Mouse (Mus musculus): ENCODE measurements around the gene Scrn1. TPM values are rescaled to one million over a fixed set of nuclear protein-coding genes. Genes with fewer than 3 reads are reported as not detected.

Gene Scrn1
- polyA plus RNA-seq, 1 experiment from 2014 or later, result 12.3 TPM

- no peak for ATAC-seq (ENCODE audit: insufficient number of reproducible peaks, insufficient read depth, low FRiP score, low read depth)
- Histone ChIP-seq H3K27me3 (ENCODE audit: control insufficient read depth, insufficient read depth, low read length) (no peaks in the 10 kb centered on the region), H3K36me3 (ENCODE audit: control insufficient read depth, insufficient read depth, low read length) (no peaks in the 10 kb centered on the region), H3K4me3 (ENCODE audit: low read depth, low read length) (no peak overlapping the region), H3K9ac (replicated peaks; ENCODE audit: low read depth, low read length) (no peak overlapping the region), H3K4me1 (ENCODE audit: control insufficient read depth, insufficient read depth, low read length) (0 out of 2 replicates have a peak, but pooled peaks cover 3% of the 10 kb centered on the region), H3K27ac (ENCODE audit: low read length) (no peak overlapping the region), H3K9me3 (ENCODE audit: control insufficient read depth, low read depth, low read length) (no peaks in the 10 kb centered on the region), H3K4me2 (replicated peaks; ENCODE audit: low read depth, low read length) (no peak overlapping the region)
- WGBS, result 35% methylated on average over 8 of the region's 8 CpGs
Measured at GRCm38 (mm10) chr6:54507002-54507401, 59.3 kb downstream of the Scrn1 start.

- Histone ChIP-seq H3K27me3 (ENCODE audit: control insufficient read depth, insufficient read depth, low read length) (no peaks in the 10 kb centered on the region), H3K9me3 (ENCODE audit: control insufficient read depth, low read depth, low read length) (no peaks in the 10 kb centered on the region), H3K4me2 (replicated peaks; ENCODE audit: low read depth, low read length) (no peak overlapping the region), H3K4me3 (ENCODE audit: low read depth, low read length) (no peak overlapping the region), H3K9ac (replicated peaks; ENCODE audit: low read depth, low read length) (no peak overlapping the region), H3K36me3 (ENCODE audit: control insufficient read depth, insufficient read depth, low read length) (no peaks in the 10 kb centered on the region), H3K27ac (ENCODE audit: low read length) (no peak overlapping the region), H3K4me1 (ENCODE audit: control insufficient read depth, insufficient read depth, low read length) (0 out of 2 replicates have a peak, but pooled peaks cover 3% of the 10 kb centered on the region)
- WGBS, result 77% methylated on average over 11 of the region's 11 CpGs
- ATAC-seq (ENCODE audit: insufficient number of reproducible peaks, insufficient read depth, low FRiP score, low read depth), result no peak
Measured at GRCm38 (mm10) chr6:54506318-54506717, 60.0 kb downstream of the Scrn1 start.

- Histone ChIP-seq H3K9ac (replicated peaks; ENCODE audit: low read depth, low read length) (no peak overlapping the region), H3K36me3 (ENCODE audit: control insufficient read depth, insufficient read depth, low read length) (no peaks in the 10 kb centered on the region), H3K4me3 (ENCODE audit: low read depth, low read length) (no peak overlapping the region), H3K9me3 (ENCODE audit: control insufficient read depth, low read depth, low read length) (no peaks in the 10 kb centered on the region), H3K27ac (ENCODE audit: low read length) (no peak overlapping the region), H3K4me1 (ENCODE audit: control insufficient read depth, insufficient read depth, low read length) (no peaks in the 10 kb centered on the region), H3K27me3 (ENCODE audit: control insufficient read depth, insufficient read depth, low read length) (no peaks in the 10 kb centered on the region), H3K4me2 (replicated peaks; ENCODE audit: low read depth, low read length) (no peak overlapping the region)
- WGBS, result 55% methylated on average over 6 of the region's 6 CpGs
- no peak for ATAC-seq (ENCODE audit: insufficient number of reproducible peaks, insufficient read depth, low FRiP score, low read depth)
Measured at GRCm38 (mm10) chr6:54502661-54503115, 63.6 kb downstream of the Scrn1 start.

GRCm38 (mm10) chr6:54496214-54496613 lies 70.1 kb downstream of the Scrn1 start:
- H3K9me3 ChIP-seq (ENCODE audit: control insufficient read depth, low read depth, low read length), result no peaks in the 10 kb centered on the region
- no peak for ATAC-seq (ENCODE audit: insufficient number of reproducible peaks, insufficient read depth, low FRiP score, low read depth)
- H3K4me3 ChIP-seq (ENCODE audit: low read depth, low read length), result no peak overlapping the region
- no peak overlapping the region for H3K27ac ChIP-seq (ENCODE audit: low read length)
- H3K36me3 ChIP-seq (ENCODE audit: control insufficient read depth, insufficient read depth, low read length), result no peaks in the 10 kb centered on the region
- H3K4me1 ChIP-seq (ENCODE audit: control insufficient read depth, insufficient read depth, low read length), result no peaks in the 10 kb centered on the region
- no peaks in the 10 kb centered on the region for H3K27me3 ChIP-seq (ENCODE audit: control insufficient read depth, insufficient read depth, low read length)
- WGBS, result 85% methylated on average over 7 of the region's 7 CpGs
- H3K4me2 ChIP-seq (replicated peaks; ENCODE audit: low read depth, low read length), result no peak overlapping the region
- no peak overlapping the region for H3K9ac ChIP-seq (replicated peaks; ENCODE audit: low read depth, low read length)

GRCm38 (mm10) chr6:54494612-54495398 lies 71.5 kb downstream of the Scrn1 start:
- no peaks in the 10 kb centered on the region for H3K27me3 ChIP-seq (ENCODE audit: control insufficient read depth, insufficient read depth, low read length)
- H3K4me2 ChIP-seq (replicated peaks; ENCODE audit: low read depth, low read length), result no peak overlapping the region
- no peak overlapping the region for H3K27ac ChIP-seq (ENCODE audit: low read length)
- no peak for ATAC-seq (ENCODE audit: insufficient number of reproducible peaks, insufficient read depth, low FRiP score, low read depth)
- H3K4me3 ChIP-seq (ENCODE audit: low read depth, low read length), result no peak overlapping the region
- H3K36me3 ChIP-seq (ENCODE audit: control insufficient read depth, insufficient read depth, low read length), result no peaks in the 10 kb centered on the region
- 79% methylated on average over 11 of the region's 11 CpGs for WGBS
- H3K4me1 ChIP-seq (ENCODE audit: control insufficient read depth, insufficient read depth, low read length), result no peaks in the 10 kb centered on the region
- no peaks in the 10 kb centered on the region for H3K9me3 ChIP-seq (ENCODE audit: control insufficient read depth, low read depth, low read length)
- no peak overlapping the region for H3K9ac ChIP-seq (replicated peaks; ENCODE audit: low read depth, low read length)

GRCm38 (mm10) chr6:54494097-54494496 lies 72.2 kb downstream of the Scrn1 start:
- no peak overlapping the region for H3K27ac ChIP-seq (ENCODE audit: low read length)
- H3K4me1 ChIP-seq (ENCODE audit: control insufficient read depth, insufficient read depth, low read length), result no peaks in the 10 kb centered on the region
- H3K4me3 ChIP-seq (ENCODE audit: low read depth, low read length), result no peak overlapping the region
- no peaks in the 10 kb centered on the region for H3K36me3 ChIP-seq (ENCODE audit: control insufficient read depth, insufficient read depth, low read length)
- no peaks in the 10 kb centered on the region for H3K27me3 ChIP-seq (ENCODE audit: control insufficient read depth, insufficient read depth, low read length)
- no peaks in the 10 kb centered on the region for H3K9me3 ChIP-seq (ENCODE audit: control insufficient read depth, low read depth, low read length)
- no peak overlapping the region for H3K9ac ChIP-seq (replicated peaks; ENCODE audit: low read depth, low read length)
- no peak for ATAC-seq (ENCODE audit: insufficient number of reproducible peaks, insufficient read depth, low FRiP score, low read depth)
- no peak overlapping the region for H3K4me2 ChIP-seq (replicated peaks; ENCODE audit: low read depth, low read length)

- Histone ChIP-seq H3K9ac (replicated peaks; ENCODE audit: low read depth, low read length) (no peak overlapping the region), H3K27ac (ENCODE audit: low read length) (no peak overlapping the region), H3K4me2 (replicated peaks; ENCODE audit: low read depth, low read length) (no peak overlapping the region), H3K27me3 (ENCODE audit: control insufficient read depth, insufficient read depth, low read length) (peaks cover 4% of the 10 kb centered on the region; the same call in 1 of the 2 replicates), H3K9me3 (ENCODE audit: control insufficient read depth, low read depth, low read length) (no peaks in the 10 kb centered on the region), H3K4me3 (ENCODE audit: low read depth, low read length) (no peak overlapping the region), H3K4me1 (ENCODE audit: control insufficient read depth, insufficient read depth, low read length) (no peaks in the 10 kb centered on the region), H3K36me3 (ENCODE audit: control insufficient read depth, insufficient read depth, low read length) (no peaks in the 10 kb centered on the region)
- ATAC-seq (ENCODE audit: insufficient number of reproducible peaks, insufficient read depth, low FRiP score, low read depth), result no peak
- 44% methylated on average over 7 of the region's 7 CpGs for WGBS
Measured at GRCm38 (mm10) chr6:54491074-54491473, 75.2 kb downstream of the Scrn1 start.

GRCm38 (mm10) chr6:54485973-54486569 lies 80.2 kb downstream of the Scrn1 start:
- 21% methylated on average over 6 of the region's 6 CpGs for WGBS
- Histone ChIP-seq H3K9me3 (ENCODE audit: control insufficient read depth, low read depth, low read length) (no peaks in the 10 kb centered on the region), H3K4me2 (replicated peaks; ENCODE audit: low read depth, low read length) (peak overlapping the region; percentile 53), H3K4me3 (ENCODE audit: low read depth, low read length) (peak overlapping the region; percentile 14; the same call in 1 of the 2 replicates), H3K27ac (ENCODE audit: low read length) (no peak overlapping the region), H3K27me3 (ENCODE audit: control insufficient read depth, insufficient read depth, low read length) (peaks cover 4% of the 10 kb centered on the region; the same call in 1 of the 2 replicates), H3K36me3 (ENCODE audit: control insufficient read depth, insufficient read depth, low read length) (no peaks in the 10 kb centered on the region), H3K4me1 (ENCODE audit: control insufficient read depth, insufficient read depth, low read length) (no peaks in the 10 kb centered on the region), H3K9ac (replicated peaks; ENCODE audit: low read depth, low read length) (no peak overlapping the region)
- no peak for ATAC-seq (ENCODE audit: insufficient number of reproducible peaks, insufficient read depth, low FRiP score, low read depth)

Measured in stomach, embryonic 14.5 days (tissue).